Mouse (Mus musculus): Measurements from ENCODE around the gene Atp8b4.

GRCm38 (mm10) chr2:126527461-126527860, 27.0 kb upstream of the Atp8b4 start:
- TF ChIP-seq CTCF (IDR thresholded peaks at IDR 0.05; ENCODE audit: low read depth, low read length) (no peak), POLR2A (IDR thresholded peaks at IDR 0.05; ENCODE audit: borderline replicate concordance, low read depth, low read length) (no peak)

Measured in bone marrow macrophage, adult 2 months (primary cell).